Mouse (Mus musculus) lung, postnatal 10 days (tissue): ENCODE measurements around the gene BC030870.

Experiments
- DNase-seq: peaks from one replicate; pipeline ENCODE4 v3.0.0; 2021

BC030870 gene

DNA sequence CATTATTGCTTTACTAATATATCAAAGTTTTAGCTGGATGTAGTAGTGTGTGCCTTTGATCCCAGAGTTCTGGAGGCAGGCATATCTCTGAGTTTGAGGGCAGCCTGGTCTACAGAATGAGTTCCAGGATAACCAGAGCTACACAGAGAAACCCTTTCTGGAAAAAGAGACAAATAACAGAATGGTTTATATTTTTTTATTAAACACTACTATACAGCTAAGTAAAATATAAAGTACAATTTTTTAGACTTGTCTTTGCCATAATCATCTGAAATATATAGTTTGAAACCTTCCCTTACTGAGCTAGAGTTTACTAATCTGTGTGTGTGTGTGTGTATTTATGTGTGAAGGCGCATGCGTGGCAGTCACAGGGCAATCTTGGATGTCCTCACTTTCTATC is 54.6 kb downstream of the BC030870 start, which contains the start of gene Gm10663:
TSS of gene Gm10663 (plus strand) at position 301 of the 400 bp plus-strand sequence.
- no peak for DNase-seq

- no peak for DNase-seq
Observed at GRCm38 (mm10) chr8:65070996-65071395, 58.4 kb downstream of the BC030870 start.

GRCm38 (mm10) chr8:65068473-65068819 is 60.9 kb downstream of the BC030870 start:
- DNase-seq: no peak

GRCm38 (mm10) chr8:65067694-65068472 is 61.5 kb downstream of the BC030870 start:
- no peak for DNase-seq

GRCm38 (mm10) chr8:65067031-65067430 is 62.3 kb downstream of the BC030870 start:
- no peak for DNase-seq

DNA sequence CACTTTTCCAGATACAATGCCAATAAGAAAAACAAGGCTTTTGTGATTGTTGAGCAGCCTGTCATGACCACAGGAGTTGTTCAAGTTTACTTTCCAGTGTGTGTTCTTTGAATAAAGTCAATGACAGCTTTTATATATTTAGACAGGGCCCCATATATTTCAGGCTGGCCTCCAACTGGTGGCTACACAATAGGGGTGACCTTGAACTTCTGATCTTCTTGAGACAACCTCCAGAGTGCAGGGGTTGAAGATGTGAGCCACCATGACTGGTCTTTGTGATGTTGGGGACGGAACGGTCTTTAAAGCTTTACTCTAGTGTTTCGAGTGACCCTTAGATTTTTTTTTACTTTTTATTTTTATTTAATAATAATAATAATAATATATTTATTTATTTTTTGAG is 63.7 kb downstream of the BC030870 start:
- no peak for DNase-seq

DNA sequence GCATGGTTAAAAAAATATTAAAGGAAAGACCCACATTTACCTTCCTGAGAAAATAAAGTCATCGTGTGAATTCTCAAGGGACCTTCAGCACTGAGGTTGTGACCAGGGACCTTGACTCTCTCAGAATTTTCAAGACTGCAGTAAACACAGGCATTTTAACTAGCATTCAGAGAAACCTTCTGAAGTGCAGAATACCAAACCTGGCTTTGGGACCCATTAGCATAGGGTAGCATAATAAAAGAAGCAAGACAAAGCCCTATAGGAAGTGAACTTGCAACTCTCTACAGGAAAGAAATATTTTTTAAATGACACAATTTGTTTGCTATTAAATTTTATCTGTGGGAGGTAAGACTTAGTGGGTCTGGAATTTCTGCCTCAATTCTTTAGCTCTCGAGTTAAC is 65.3 kb downstream of the BC030870 start:
- no peak for DNase-seq

DNA sequence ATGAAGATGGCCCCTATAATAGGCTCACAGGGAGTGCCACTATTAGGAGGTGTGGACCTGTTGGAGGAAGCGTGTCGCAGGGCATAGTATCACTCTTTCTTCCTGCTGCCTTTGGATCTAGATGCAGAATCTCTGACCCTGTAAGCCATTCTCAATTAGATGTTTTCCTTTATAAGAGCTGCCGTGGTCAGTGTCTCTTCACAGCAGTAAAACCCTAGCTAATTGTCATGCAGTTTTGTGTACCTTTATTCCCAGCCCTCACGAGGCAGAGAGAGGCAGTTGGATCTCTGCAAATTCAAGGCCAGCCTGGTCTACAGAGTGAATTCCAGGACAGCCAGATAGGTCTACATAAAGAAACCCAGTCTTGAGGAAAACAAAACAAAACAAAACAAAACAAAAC is 67.2 kb downstream of the BC030870 start:
- DNase-seq: no peak

- no peak for DNase-seq
Observed at GRCm38 (mm10) chr8:65056722-65057121, 72.6 kb downstream of the BC030870 start.

DNA sequence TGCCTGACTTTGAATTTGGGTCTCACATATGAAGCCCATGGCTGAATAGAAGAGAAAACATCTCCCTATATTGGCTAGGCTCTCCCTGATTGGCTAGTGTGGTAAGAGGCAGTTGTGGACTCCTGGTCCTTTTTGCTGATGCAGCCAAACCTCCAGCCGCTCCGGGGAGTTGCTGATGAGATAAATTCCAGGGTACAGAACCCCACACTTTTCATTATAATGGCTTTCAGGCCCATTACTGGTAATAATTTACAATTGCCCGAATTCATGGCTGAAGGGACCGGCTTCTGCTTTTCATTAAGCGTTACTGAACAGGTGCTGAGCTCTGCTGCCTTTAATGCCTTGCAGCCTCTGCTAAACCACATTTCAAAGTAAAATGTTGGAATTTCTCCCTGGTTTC is 75.4 kb downstream of the BC030870 start:
- DNase-seq: no peak

GRCm38 (mm10) chr8:65053554-65053953 is 75.8 kb downstream of the BC030870 start:
- no peak for DNase-seq

DNA sequence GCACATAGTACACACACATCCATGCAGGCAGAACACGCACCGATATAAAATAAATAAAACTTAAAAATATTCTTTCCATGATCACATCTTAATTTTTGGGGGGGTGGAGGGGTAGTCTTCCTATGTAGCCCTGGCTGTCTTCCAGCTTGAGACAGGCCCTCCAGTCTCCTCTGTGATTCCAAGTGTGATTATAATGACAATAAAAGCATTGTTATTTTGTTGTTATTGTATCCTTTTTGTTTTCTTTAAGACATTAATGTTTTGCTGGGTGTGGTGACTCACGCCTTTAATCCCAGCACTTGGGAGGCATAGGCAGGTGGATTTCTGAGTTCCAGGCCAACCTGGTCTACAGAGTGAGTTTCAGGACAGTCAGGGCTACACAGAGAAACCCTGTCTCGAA is 81.6 kb downstream of the BC030870 start:
- DNase-seq: no peak

GRCm38 (mm10) chr8:65047193-65047592 is 82.2 kb downstream of the BC030870 start:
- no peak for DNase-seq

- peak; percentile 2 for DNase-seq
Observed at GRCm38 (mm10) chr8:65046565-65046964, 82.8 kb downstream of the BC030870 start.

- DNase-seq: peak; percentile 47
Observed at GRCm38 (mm10) chr8:65037117-65037533, 92.2 kb downstream of the BC030870 start, which contains the start of gene Apela. Gene Apela, minus strand, starts transcription at chr8:65037336.
